Mouse (Mus musculus) heart, postnatal 0 days (tissue): Measurements from ENCODE around the gene 1810055G02Rik.

Experiments
- CTCF ChIP-seq: IDR thresholded peaks from 2 replicates; pipeline ENCODE4 v1.5.1; 2016; ENCODE audit warnings: antibody characterized with exemption, control low read depth, low read depth
- EP300 ChIP-seq: IDR thresholded peaks from 2 replicates; pipeline ENCODE4 v1.6.1; 2016; ENCODE audit warnings: antibody characterized with exemption, low read depth

DNA sequence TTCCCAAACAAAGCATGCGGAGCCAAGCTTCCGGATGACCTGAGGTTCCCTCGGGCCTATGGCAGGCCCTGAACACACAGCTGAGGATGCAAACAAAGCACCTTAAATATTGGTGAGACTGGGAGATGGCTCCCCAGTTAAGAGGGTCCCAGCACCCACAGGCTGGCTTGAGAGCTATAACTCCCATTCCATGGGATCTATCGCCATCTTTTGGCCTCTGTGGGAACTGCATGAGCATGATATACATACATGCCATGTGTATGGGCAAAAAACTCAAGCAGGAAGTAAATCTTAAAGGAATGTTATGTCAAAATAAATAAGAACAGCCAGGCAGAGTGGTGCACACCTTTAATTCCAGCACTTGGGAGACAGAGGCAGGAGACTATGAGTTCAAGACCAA, 15.8 kb downstream of the 1810055G02Rik start:
- TF ChIP-seq CTCF: peak; percentile 43
- TF ChIP-seq EP300: no peak
